Mouse (Mus musculus): ENCODE results near the gene Dgkz.

- TF ChIP-seq POLR2A (IDR thresholded peaks at IDR 0.05; ENCODE audit: borderline replicate concordance, extremely low read depth, low read depth, low read length): no peak
- TF ChIP-seq CTCF (IDR thresholded peaks at IDR 0.05; ENCODE audit: insufficient read depth, low read length): no peak
These were observed 41.8 kb upstream of the Dgkz start for GRCm38 (mm10) chr2:92017440-92017839.
